Mouse (Mus musculus) embryonic fibroblast, embryonic 13.5 days (primary cell): ENCODE results near the gene Timm8a1.

ENCODE experiments used
- CTCF ChIP-seq: IDR thresholded peaks from 2 replicates; pipeline ENCODE4 v1.5.1; 2011; ENCODE audit warnings: mild to moderate bottlenecking, control low read depth, low read length, moderate library complexity, borderline replicate concordance; ENCODE audit not compliant: insufficient read depth
- POLR2A ChIP-seq: IDR thresholded peaks from 2 replicates; pipeline ENCODE4 v1.6.1; 2011; ENCODE audit warnings: low read depth, mild to moderate bottlenecking, control low read depth, low read length, moderate library complexity

- no peak for TF ChIP-seq POLR2A
- TF ChIP-seq CTCF, result no peak
Measured at GRCm38 (mm10) chrX:134582888-134583669, 41.4 kb upstream of the Timm8a1 start, which contains the start of gene Btk.
